Mouse (Mus musculus): ENCODE data around the gene Rbms3. TPM values are rescaled to one million over a fixed set of nuclear protein-coding genes. Genes with fewer than 3 reads are reported as not detected.

Gene Rbms3
- total RNA-seq, 2 experiments from 2014 or later: 11.5 to 13.0 TPM

DNA sequence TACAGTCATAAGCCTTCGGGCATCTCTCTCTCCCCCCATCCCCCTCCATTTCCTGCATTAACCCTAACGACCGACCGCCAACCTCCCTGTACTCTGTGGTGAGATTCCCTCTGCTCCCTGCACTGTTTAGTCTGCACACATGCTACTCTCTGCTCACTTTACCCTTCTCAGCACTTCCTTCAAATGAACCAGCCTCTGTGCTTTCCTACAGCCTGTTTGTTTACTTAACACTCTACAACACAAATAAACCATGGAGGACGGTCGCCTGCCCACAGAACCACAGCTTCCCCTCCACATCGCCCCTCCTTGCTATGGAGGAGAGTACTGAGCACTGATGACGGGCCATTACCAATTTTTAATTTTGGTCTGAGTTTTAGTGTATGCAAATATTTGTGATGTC is 552.9 kb downstream of the Rbms3 start:
- intact Hi-C loops (cut with DNase I): no loop called here
- no peak for TF ChIP-seq CTCF (IDR thresholded peaks at IDR 0.05)
- Histone ChIP-seq H3K4me3 (no peak overlapping the region), H3K27ac (no peak overlapping the region)
- DNase-seq (ENCODE audit: extremely low spot score in 1 of 2, low spot score in 2 of 2): no peak

DNA sequence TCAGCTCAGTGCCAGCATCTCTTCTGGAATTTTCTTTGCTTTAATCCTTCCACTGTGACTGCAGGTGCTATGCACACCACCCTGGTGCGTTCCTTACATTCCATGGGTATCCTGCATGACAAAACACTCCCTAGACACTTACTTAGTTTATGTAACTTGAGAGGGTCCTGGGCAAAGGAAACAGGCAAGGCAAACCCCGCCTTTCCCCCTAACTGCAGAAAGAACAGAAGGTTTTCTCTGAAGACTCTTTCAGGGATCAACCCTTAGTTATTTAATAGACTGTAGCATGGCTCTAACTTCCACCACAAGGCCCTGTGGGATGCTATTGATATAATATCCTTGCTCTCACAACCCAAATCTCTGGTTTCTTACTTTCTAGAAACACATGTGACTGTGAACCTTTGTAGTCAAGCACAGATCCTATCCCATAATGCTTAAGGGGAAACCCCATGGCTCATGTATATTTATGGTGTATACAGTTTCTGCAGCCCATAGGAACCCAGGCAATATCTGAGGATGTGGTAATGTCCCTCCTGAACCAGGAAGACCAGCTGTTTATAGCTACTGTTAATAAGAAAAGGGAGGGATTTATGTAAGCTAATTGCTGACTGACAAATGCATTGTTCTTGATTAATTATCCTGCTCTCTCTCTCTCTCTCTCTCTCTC is 557.1 kb downstream of the Rbms3 start:
- intact Hi-C loops (cut with DNase I): no loop called here
- Histone ChIP-seq H3K27ac (no peak overlapping the region), H3K4me3 (no peak overlapping the region)
- no peak for DNase-seq (ENCODE audit: extremely low spot score in 1 of 2, low spot score in 2 of 2)
- TF ChIP-seq CTCF (IDR thresholded peaks at IDR 0.05): no peak

DNA sequence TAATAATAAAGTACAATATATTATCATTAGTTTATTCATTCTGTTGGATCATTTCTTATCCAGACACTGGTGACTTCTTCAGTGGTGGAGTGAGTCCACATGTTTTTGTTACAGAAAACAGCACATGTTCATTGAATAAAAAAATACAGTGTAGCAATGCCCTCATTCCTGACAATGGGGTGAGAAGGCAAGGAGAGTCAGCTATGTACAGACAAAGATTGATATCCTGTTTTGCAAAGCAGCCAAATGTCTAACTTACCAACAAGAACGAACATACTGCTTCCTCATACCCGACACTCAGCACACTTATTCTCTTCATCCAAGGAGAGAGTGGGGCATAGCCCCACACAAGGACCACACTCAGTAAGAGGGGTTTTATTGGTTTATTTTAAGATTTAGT is 559.1 kb downstream of the Rbms3 start:
- H3K27ac ChIP-seq: no peak overlapping the region
- H3K4me3 ChIP-seq: no peak overlapping the region
- DNase-seq (ENCODE audit: extremely low spot score in 1 of 2, low spot score in 2 of 2): no peak
- intact Hi-C loops (cut with DNase I): no loop called here
- no peak for TF ChIP-seq CTCF (IDR thresholded peaks at IDR 0.05)

DNA sequence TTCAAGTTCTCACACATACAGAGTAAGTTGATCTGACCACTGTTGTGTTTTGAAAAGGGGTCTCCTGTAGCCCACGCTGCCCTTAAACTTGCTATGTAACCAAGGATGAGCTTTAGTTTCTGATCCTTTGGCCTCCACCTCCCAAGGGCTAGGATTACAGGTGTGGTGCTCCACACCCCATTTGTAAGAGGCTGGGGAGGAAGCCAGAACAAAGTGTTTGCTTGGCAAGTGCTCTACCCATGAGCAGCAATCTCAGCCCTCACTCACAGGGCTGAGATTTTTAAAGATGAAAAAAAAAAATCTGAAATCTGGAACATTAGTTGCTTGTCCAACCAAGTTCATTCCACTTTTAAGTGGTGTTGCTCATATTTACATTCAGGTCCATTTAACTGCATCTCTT is 560.5 kb downstream of the Rbms3 start:
- Histone ChIP-seq H3K4me3 (no peak overlapping the region), H3K27ac (no peak overlapping the region)
- no peak for TF ChIP-seq CTCF (IDR thresholded peaks at IDR 0.05)
- intact Hi-C loops (cut with DNase I): no loop called here
- no peak for DNase-seq (ENCODE audit: extremely low spot score in 1 of 2, low spot score in 2 of 2)

DNA sequence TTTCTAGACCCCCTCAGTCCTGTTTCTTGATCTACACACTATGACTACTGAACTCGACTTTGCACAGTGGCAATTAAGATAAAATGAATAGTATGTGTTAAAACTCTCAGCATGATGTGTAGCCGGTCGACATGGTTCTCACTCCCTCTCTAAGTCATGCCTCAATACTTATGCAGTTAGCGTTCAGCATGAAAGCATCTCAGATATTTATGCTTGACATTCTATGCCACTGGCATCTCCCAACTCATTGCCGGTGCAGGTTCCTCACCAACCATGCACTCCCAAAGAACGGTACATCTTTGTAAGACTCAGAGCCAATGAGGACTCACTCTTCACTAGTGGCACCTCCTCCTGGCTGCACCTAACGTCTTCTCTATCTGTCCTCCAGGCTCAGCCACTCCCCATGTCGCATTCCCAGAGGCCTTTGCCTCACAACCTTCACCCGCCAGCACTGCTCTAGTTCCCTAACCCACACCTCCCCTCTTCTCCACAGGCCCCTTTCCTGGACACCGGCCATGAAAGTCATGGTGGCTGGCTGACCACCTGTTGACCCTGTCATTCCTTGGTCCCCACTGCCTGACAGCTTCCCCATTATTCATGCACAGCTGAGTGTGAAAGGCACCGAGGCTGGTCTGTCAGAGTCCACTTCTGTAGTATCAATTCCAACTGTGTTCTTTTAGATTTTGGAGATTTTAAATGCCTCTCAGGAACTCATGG is 561.9 kb downstream of the Rbms3 start:
- intact Hi-C loops (cut with DNase I): no loop called here

DNA sequence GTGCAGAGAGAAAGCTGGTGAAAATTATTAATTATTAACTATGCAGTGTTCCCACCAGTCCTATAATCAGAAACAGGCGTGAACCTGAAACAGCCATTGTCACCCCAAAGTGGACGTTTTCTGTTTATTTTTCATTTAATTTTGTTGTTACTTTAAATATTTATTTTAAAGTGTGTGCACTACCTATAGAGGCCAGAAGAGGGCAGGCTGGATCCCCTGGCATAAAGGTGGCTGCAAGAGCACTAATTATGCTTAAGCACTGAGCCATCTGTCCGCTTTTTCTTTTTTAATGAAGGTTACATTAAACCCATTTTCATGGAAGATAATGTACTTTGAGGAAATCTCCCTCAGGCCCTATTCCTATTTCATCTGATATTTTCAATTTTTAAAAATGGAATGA is 563.2 kb downstream of the Rbms3 start:
- Histone ChIP-seq H3K27ac (no peak overlapping the region), H3K4me3 (no peak overlapping the region)
- DNase-seq (ENCODE audit: extremely low spot score in 1 of 2, low spot score in 2 of 2): no peak
- TF ChIP-seq CTCF (IDR thresholded peaks at IDR 0.05): peak; percentile 35
- intact Hi-C loops (cut with DNase I): no loop called here

More for the DNA sequence above, 561.9 kb downstream of the Rbms3 start:
- Histone ChIP-seq H3K4me3 (no peak overlapping the region), H3K27ac (no peak overlapping the region)
- no peak for DNase-seq (ENCODE audit: extremely low spot score in 1 of 2, low spot score in 2 of 2)
- TF ChIP-seq CTCF (IDR thresholded peaks at IDR 0.05): no peak

DNA sequence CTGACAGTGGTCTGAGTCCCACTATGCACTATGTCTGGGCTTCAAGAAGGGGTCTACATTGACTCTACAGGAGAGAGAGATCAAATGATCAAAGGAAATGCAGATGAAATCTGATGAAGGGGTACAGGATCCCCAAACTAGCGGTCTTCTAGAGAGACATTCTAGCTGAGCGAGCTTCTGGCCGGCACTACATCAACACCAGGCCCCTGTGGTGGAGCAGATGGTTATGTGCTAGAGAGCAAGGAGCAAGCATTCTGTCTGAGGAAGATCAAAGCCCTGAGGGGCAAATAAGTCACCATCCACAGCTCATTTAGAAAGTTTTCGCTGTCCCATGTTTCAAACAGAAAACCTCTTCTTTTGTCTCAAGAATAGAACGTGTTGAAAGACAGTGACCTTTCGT is 564.1 kb downstream of the Rbms3 start:
- Histone ChIP-seq H3K27ac (no peak overlapping the region), H3K4me3 (no peak overlapping the region)
- DNase-seq (ENCODE audit: extremely low spot score in 1 of 2, low spot score in 2 of 2): no peak

DNA sequence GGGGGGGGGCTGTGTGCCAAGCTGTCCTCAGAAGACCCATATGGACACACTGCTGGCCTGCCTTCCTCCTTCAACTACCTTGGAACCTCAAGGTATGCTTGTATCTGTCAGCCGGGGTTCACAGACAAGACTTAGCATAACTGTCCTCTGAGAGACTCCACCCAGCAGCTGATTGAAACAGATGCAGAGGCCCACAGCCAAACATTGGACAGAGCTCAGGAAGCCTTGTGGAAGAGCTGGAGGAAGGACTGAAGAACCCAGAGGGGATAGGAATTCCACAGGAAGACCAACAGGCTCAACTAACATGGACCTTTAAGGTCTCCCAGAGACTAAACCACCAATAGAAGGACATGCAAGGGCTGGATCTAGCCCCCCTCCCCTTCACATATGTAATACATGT is 570.1 kb downstream of the Rbms3 start:
- no peak overlapping the region for H3K4me3 ChIP-seq
- no peak overlapping the region for H3K27ac ChIP-seq
- no peak for DNase-seq (ENCODE audit: extremely low spot score in 1 of 2, low spot score in 2 of 2)
- TF ChIP-seq CTCF (IDR thresholded peaks at IDR 0.05): no peak
- intact Hi-C loops (cut with DNase I): no loop called here

More for the DNA sequence above, 564.1 kb downstream of the Rbms3 start:
- intact Hi-C loops (cut with DNase I): no loop called here
- TF ChIP-seq CTCF (IDR thresholded peaks at IDR 0.05): no peak

DNA sequence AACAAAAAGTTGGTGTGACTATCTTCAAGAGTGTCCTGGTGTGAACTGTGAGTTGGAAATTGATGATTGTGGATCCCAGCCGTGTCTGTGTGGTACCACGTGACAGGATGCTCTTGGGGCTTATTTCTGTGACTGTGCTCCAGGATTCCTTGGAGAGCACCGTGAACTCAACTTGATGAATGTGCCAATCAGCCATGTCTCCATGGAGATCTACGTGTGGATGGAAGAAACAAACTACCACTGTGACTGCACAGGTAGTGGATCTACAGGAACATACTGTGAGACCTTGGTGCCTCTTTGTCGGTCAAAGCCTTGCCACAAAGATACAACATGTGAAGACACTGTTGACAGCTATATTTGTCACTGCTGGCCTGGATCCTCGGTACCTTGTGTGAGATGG is 570.6 kb downstream of the Rbms3 start:
- no peak overlapping the region for H3K4me3 ChIP-seq
- TF ChIP-seq CTCF (IDR thresholded peaks at IDR 0.05): no peak
- H3K27ac ChIP-seq: no peak overlapping the region
- intact Hi-C loops (cut with DNase I): no loop called here
- DNase-seq (ENCODE audit: extremely low spot score in 1 of 2, low spot score in 2 of 2): no peak

DNA sequence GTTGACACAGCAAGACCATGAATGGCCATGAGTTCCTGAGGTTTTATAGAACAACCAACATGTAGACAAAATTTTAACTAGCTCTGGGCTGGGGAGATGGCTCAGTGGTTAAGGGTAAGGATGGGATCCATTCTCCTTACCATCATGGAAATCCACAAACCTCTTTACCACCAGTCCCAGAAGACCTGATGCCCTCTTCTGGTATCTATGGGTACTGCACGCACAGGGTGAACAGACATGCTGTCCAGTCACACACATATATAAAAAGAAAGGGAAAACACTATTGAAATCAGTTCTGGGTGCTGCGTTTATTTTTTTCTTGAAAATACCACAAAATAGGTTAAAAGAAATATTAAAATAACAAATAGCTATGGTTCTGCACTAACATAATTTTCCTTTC is 577.8 kb downstream of the Rbms3 start:
- DNase-seq (ENCODE audit: extremely low spot score in 1 of 2, low spot score in 2 of 2): no peak
- intact Hi-C loops (cut with DNase I): no loop called here
- no peak overlapping the region for H3K27ac ChIP-seq
- no peak overlapping the region for H3K4me3 ChIP-seq
- peak; percentile 23 for TF ChIP-seq CTCF (IDR thresholded peaks at IDR 0.05)

DNA sequence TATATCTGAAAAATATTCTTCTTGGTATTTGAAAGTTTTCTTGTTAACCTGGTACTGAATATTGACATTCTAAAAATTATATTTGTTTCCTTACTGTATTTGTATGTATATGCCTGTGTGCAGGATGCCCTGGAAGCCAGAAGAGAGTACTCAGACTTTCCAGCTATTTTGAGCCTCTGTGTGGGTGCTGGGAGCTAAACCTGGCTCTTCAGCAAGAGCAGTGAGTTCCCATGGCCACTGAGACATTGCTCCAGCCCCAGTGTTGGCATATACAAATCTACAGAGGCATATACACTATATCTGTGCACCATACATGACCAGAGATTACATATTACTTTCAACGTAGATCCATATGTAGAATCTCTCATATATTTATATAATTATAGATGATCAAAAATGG is 581.1 kb downstream of the Rbms3 start:
- intact Hi-C loops (cut with DNase I): no loop called here
- TF ChIP-seq CTCF (IDR thresholded peaks at IDR 0.05): no peak
- Histone ChIP-seq H3K4me3 (no peak overlapping the region), H3K27ac (no peak overlapping the region)
- DNase-seq (ENCODE audit: extremely low spot score in 1 of 2, low spot score in 2 of 2): no peak

DNA sequence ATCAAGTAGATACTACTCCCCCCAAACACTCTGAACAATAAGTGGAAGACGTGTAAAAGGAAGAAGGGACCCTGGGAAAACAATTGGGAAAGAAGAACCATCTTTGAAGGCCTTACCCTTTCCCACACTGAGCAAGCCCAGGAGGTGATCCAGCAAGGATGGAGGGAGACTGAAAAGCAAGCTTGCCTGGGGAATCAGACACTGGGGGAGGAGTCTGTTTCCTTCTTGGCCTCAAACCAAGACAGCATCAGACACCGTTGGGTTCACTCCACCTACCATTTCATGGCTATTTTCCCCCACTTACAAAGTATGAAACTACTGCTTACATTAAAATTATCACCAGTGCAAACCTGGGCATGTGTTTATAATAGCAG is 587.7 kb downstream of the Rbms3 start:
- TF ChIP-seq CTCF (IDR thresholded peaks at IDR 0.05): no peak
- Histone ChIP-seq H3K4me3 (no peak overlapping the region), H3K27ac (no peak overlapping the region)
- intact Hi-C loops (cut with DNase I): no loop called here
- DNase-seq (ENCODE audit: extremely low spot score in 1 of 2, low spot score in 2 of 2): no peak

Measured in left cerebral cortex, adult 2 months (tissue).